Mouse (Mus musculus): ENCODE measurements around the gene Usp20. TPM values are rescaled to one million over a fixed set of nuclear protein-coding genes. Genes with fewer than 3 reads are reported as not detected.
A peak's percentile ranks its signal among the peaks of the same experiment; 100 is the strongest.

The Usp20 gene
- total RNA-seq, 2 experiments from 2014 or later, result 50.6 to 53.1 TPM

DNA sequence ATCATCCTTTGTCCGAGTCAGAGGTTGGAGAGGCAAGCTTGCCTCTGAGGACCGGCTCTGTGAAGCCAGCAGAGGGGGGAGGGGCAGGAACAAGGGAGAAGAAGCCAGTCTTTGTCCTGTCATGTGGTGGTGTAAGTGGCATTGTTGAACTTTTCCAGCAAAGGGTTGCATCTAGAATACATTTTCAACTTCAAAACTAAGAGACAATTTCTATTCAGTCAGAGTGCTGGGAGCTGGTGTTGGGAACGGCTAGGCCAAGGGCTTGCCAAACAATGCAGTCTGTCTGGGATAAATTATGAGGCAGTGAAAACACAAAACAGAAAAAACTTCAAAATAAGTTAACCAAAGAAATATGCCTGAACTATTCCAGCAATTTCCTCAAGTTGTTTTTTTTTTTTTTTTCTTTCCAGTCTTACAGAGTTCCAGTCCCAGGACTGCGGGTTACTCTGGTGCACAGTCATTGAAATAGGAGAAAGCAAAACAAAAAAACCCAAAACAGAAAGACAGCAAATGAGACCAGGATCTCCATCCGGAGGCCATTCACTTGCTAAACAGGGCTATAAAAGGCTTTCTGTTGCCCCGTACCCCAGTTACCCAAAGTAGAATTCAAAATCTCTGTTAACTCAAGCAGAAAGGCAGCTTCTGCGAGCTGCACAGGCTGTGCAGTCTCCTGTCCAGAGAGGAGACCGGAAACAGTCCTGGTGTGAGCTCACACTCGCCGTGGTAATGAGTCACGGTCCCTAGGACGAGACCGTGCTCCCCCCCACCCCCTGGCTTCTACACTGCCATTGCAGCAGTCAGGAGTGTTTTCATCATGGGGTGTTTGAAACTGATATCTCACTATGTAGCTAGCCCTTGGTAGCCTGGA is 86.4 kb downstream of the Usp20 start:
- DNase-seq, result peak in 1 of 2 experiments; percentile 35
- intact Hi-C loops (cut with DNase I), result no loop called here

DNA sequence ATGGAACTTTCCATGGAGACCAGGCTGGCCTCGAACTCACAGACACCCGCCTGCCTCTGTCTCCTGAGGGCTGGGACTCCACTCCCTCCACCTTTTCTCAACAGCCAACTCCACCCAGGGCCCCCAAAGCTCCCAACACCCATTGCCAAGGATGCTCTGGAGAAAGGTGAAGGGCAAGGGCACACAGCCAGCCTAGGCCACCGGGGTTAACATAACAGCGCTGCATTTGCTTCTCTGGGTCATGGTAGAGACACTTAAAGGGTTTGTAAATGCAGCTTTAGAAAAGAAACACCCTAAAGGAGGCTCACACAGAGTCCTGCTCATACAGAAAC is 87.0 kb downstream of the Usp20 start:
- intact Hi-C loops (cut with DNase I), result no loop called here
- no peak for DNase-seq

DNA sequence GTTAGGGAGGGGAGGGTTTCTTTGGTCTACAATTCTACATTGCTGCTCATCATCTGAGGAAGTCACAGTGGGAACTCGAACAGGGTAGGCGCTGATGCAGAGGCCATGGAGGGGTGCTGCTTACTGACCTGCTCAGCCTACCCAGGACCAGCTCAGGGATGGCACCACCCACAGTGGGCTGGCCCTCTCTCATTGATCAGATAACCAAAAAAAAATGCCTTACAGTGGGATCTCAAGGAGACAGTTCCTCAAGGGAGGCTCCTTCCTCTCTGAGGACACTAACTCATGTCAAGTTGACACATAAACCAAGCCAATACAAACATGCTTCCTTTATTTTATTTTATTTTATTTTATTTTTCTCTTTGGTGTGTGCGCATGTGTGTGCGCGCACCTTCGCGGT is 87.4 kb downstream of the Usp20 start:
- intact Hi-C loops (cut with DNase I), result no loop called here

More for the DNA sequence above, 87.4 kb downstream of the Usp20 start:
- DNase-seq, result no peak

Other genes starting within 250 kb of the Usp20 start
- under 1 TPM; 0.67 to 0.76 TPM for gene 1700001O22Rik, start 178.6 kb upstream of the Usp20 start, total RNA-seq (2021)
- 10 to 100 TPM; 23.4 to 27.8 TPM for gene Ntmt1, start 174.5 kb upstream of the Usp20 start, total RNA-seq (2021)
- 1 to 10 TPM; 7.3 to 8.1 TPM for gene Asb6, start 151.9 kb upstream of the Usp20 start, total RNA-seq (2021)
- 1 to 10 TPM in 1 of 2 experiments, under 1 TPM in 1; 0.41 to 1.1 TPM for gene Prrx2, start 147.3 kb upstream of the Usp20 start, total RNA-seq (2021)
- gene Ptges, start 52.4 kb upstream of the Usp20 start, total RNA-seq (2021), result 1 to 10 TPM; 1.7 to 1.9 TPM
- 10 to 100 TPM; 25.3 to 29.3 TPM for gene Tor1b, start 29.3 kb upstream of the Usp20 start, total RNA-seq (2021)
- 10 to 100 TPM; 11.0 to 12.5 TPM for gene Tor1a, start 14.3 kb upstream of the Usp20 start, total RNA-seq (2021)
- gene BC005624, start 78 bp upstream of the Usp20 start, total RNA-seq (2021), result 10 to 100 TPM; 19.6 to 22.5 TPM
- 10 to 100 TPM; 51.7 to 57.9 TPM for gene Fnbp1, start 159.7 kb downstream of the Usp20 start, total RNA-seq (2021)
- gene Gpr107, start 170.0 kb downstream of the Usp20 start, total RNA-seq (2021), result 10 to 100 TPM; 30.3 to 38.7 TPM

All from heart, postnatal 36 days (tissue).